Mouse (Mus musculus) kidney, adult 2 months (tissue): ENCODE measurements around the gene Slc25a18.

ENCODE experiments used
- CTCF ChIP-seq: fragments of 200-500 bp; conservative IDR thresholded peaks from 2 replicates; pipeline ENCODE4 v1.5.1; 2011; ENCODE audit warnings: low read depth, mild to moderate bottlenecking, control low read depth, low read length, moderate library complexity, mixed read lengths; ENCODE audit not compliant: insufficient read depth, insufficient read length
- POLR2A ChIP-seq: fragments of 200-500 bp; IDR thresholded peaks from one replicate; pipeline ENCODE4 v1.6.1; 2011; ENCODE audit warnings: low read depth, low read length, control low read depth

DNA sequence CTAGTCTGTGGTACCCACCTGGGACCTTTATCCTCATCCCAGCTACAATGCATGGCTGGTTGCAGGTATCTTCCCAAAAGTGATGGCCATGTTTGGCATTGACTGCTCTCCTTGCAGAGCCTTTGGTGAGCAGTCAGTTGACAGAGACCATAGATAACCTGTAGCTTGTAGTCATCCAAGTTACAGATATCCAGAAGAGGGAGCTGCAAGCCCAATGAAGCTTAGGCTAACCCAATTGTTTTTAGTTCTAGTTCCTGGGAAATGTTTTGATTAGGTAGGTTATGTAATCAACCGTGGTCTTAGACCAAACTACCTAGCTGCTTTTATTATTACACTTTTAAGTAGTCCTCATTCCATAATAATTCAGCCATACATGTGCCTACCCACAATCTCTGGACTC, 2.0 kb upstream of the Slc25a18 start:
- TF ChIP-seq POLR2A (no peak), CTCF (no peak)
